Mouse (Mus musculus): ENCODE measurements around the gene Aes. TPM values are rescaled to one million over a fixed set of nuclear protein-coding genes. Genes with fewer than 3 reads are reported as not detected.

Gene Aes
- polyA plus RNA-seq, 1 experiment: 639 TPM

GRCm38 (mm10) chr10:81536734-81537133, 22.6 kb upstream of the Aes start:
- Histone ChIP-seq H3K4me2 (ENCODE audit: low read depth) (no peak overlapping the region), H3ac (ENCODE audit: control insufficient read depth, insufficient read length) (no peak overlapping the region), H3K4me3 (no peak overlapping the region), H3K27me3 (ENCODE audit: control insufficient read depth, insufficient read depth, insufficient read length) (no peaks in the 10 kb centered on the region), H3K36me3 (ENCODE audit: control insufficient read depth, insufficient read depth) (no peaks in the 10 kb centered on the region), H3K79me2 (ENCODE audit: control insufficient read depth, insufficient read depth) (peaks cover 47% of the 10 kb centered on the region)
- no peak for TF ChIP-seq TCF3 (IDR thresholded peaks at IDR 0.05; ENCODE audit: insufficient read length, low read depth)

DNA sequence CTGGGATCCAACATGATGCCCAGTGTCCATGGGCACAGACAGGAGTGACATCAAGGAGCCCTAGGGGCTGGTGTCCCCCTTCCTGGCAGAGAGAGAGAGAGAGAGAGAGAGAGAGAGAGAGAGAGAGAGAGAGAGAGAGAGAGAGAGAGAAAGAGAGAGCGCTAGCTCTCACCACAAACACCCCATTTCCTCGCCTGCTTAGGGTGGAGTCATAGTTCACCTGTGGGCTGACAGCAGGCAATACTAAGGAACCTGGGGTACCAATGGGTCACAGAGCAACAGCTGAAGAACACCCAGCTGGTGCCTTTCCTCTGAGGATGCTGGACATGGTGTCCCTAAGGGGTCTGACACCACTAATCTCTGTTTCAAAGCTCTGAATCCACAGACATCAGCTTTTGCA, 21.9 kb upstream of the Aes start:
- no peak overlapping the region for H3K4me3 ChIP-seq
- H3K36me3 ChIP-seq (ENCODE audit: control insufficient read depth, insufficient read depth): no peaks in the 10 kb centered on the region
- TF ChIP-seq MYOG (IDR thresholded peaks at IDR 0.05; ENCODE audit: control insufficient read depth in 1 of 3, insufficient read depth in 1 of 3, insufficient read length in 2 of 3, low read depth in 2 of 3) (no peak), POLR2A (IDR thresholded peaks at IDR 0.05; ENCODE audit: insufficient read length, low read depth) (no peak), REST (IDR thresholded peaks at IDR 0.05; ENCODE audit: insufficient read depth, insufficient read length) (no peak), POLR2AphosphoS2 (IDR thresholded peaks at IDR 0.05; ENCODE audit: insufficient read length, low read depth) (no peak), SRF (IDR thresholded peaks at IDR 0.05; ENCODE audit: control insufficient read depth, insufficient read length, low read depth) (no peak), CEBPB (IDR thresholded peaks at IDR 0.05; ENCODE audit: insufficient read depth, poor library complexity, severe bottlenecking) (no peak), MYOD1 (IDR thresholded peaks at IDR 0.05; ENCODE audit: control insufficient read depth in 1 of 3, insufficient read length in 2 of 3, low read depth in 2 of 3) (no peak), TCF3 (IDR thresholded peaks at IDR 0.05; ENCODE audit: insufficient read length, low read depth) (no peak), E2F4 (IDR thresholded peaks at IDR 0.05; ENCODE audit: insufficient read depth) (no peak), USF1 (IDR thresholded peaks at IDR 0.05; ENCODE audit: low read depth) (no peak), TCF12 (IDR thresholded peaks at IDR 0.05; ENCODE audit: insufficient read depth, poor library complexity, severe bottlenecking) (no peak), MAX (IDR thresholded peaks at IDR 0.05; ENCODE audit: low read depth) (no peak)
- no peak overlapping the region for H3ac ChIP-seq (ENCODE audit: control insufficient read depth, insufficient read length)
- no peak overlapping the region for H3K4me2 ChIP-seq (ENCODE audit: low read depth)
- peaks cover 54% of the 10 kb centered on the region for H3K79me2 ChIP-seq (ENCODE audit: control insufficient read depth, insufficient read depth)
- no peaks in the 10 kb centered on the region for H3K27me3 ChIP-seq (ENCODE audit: control insufficient read depth, insufficient read depth, insufficient read length)

DNA sequence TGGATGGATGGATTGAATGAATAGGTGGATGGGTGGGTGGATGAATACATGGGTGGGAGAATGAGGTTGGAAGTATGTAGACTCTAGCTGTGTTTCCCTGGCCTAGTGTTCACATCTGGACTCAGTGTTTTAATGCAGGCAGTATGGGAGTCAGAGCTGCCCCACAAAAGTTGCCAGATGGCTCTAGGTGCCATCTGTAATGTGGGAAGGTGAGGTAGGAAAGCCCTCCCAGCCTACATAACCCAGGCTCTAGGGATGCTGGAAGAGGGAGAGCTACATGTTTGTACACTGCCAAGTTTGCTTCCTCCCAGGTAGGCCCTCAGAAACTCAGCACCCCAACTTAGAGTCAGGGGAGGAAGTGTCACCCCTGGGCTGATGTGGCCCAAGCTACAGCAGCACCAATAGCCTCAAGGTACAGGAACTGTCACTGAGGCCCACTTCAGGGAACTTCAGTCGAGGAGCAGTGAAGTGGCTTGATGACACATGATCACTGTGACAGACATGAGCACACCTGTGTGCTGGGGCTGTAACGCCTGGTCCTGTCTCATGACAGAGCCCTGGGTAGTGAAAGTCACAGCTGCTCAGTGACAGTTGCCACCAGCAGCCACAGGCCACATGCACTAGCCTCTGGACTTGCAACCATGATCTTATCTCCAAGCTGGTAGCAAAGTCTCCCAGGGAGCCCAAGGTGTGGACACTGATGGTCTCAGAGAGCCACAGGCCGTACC, 20.8 kb upstream of the Aes start:
- Histone ChIP-seq H3K36me3 (ENCODE audit: control insufficient read depth, insufficient read depth) (no peaks in the 10 kb centered on the region), H3ac (ENCODE audit: control insufficient read depth, insufficient read length) (no peak overlapping the region), H3K27me3 (ENCODE audit: control insufficient read depth, insufficient read depth, insufficient read length) (no peaks in the 10 kb centered on the region), H3K4me3 (no peak overlapping the region), H3K4me2 (ENCODE audit: low read depth) (no peak overlapping the region), H3K79me2 (ENCODE audit: control insufficient read depth, insufficient read depth) (peaks cover 65% of the 10 kb centered on the region)
- no peak for TF ChIP-seq SRF (IDR thresholded peaks at IDR 0.05; ENCODE audit: control insufficient read depth, insufficient read length, low read depth)
- TF ChIP-seq CEBPB (IDR thresholded peaks at IDR 0.05; ENCODE audit: insufficient read depth, poor library complexity, severe bottlenecking): no peak
- peak; percentile 15 for TF ChIP-seq TCF3 (IDR thresholded peaks at IDR 0.05; ENCODE audit: insufficient read length, low read depth)
- no peak for TF ChIP-seq E2F4 (IDR thresholded peaks at IDR 0.05; ENCODE audit: insufficient read depth)
- TF ChIP-seq MAX (IDR thresholded peaks at IDR 0.05; ENCODE audit: low read depth): no peak
- TF ChIP-seq POLR2AphosphoS2 (IDR thresholded peaks at IDR 0.05; ENCODE audit: insufficient read length, low read depth): no peak
- no peak for TF ChIP-seq POLR2A (IDR thresholded peaks at IDR 0.05; ENCODE audit: insufficient read length, low read depth)
- TF ChIP-seq MYOG (IDR thresholded peaks at IDR 0.05; ENCODE audit: control insufficient read depth in 1 of 3, insufficient read depth in 1 of 3, insufficient read length in 2 of 3, low read depth in 2 of 3): peak in 1 of 3 experiments; percentile 72
- no peak for TF ChIP-seq USF1 (IDR thresholded peaks at IDR 0.05; ENCODE audit: low read depth)
- TF ChIP-seq REST (IDR thresholded peaks at IDR 0.05; ENCODE audit: insufficient read depth, insufficient read length): no peak
- peak in 2 of 3 experiments; percentile 6 to 35 for TF ChIP-seq MYOD1 (IDR thresholded peaks at IDR 0.05; ENCODE audit: control insufficient read depth in 1 of 3, insufficient read length in 2 of 3, low read depth in 2 of 3)

DNA sequence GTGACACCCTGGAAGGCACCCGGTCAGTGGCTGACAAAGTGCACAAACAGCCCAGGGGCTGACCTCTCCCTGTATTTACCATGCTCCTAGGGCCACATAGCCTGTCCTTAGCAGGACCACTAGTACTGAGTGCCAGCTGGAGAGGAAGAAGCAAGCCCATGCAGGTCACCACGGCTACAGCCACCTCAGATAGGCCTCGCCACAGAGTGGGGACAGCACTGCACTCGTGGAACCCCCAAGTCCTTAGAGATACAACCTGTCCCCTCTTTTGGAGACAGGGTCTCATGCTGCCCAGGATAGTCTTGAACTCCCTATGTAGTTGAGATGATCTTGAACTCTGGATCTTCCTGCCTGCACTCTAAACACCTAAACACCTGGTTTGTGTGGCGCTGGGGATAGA, 17.9 kb upstream of the Aes start:
- no peak for TF ChIP-seq REST (IDR thresholded peaks at IDR 0.05; ENCODE audit: insufficient read depth, insufficient read length)
- TF ChIP-seq POLR2AphosphoS2 (IDR thresholded peaks at IDR 0.05; ENCODE audit: insufficient read length, low read depth): no peak
- no peak for TF ChIP-seq POLR2A (IDR thresholded peaks at IDR 0.05; ENCODE audit: insufficient read length, low read depth)
- no peak for TF ChIP-seq MYOD1 (IDR thresholded peaks at IDR 0.05; ENCODE audit: control insufficient read depth in 1 of 3, insufficient read length in 2 of 3, low read depth in 2 of 3)
- no peak for TF ChIP-seq SRF (IDR thresholded peaks at IDR 0.05; ENCODE audit: control insufficient read depth, insufficient read length, low read depth)
- Histone ChIP-seq H3K27me3 (ENCODE audit: control insufficient read depth, insufficient read depth, insufficient read length) (no peaks in the 10 kb centered on the region), H3ac (ENCODE audit: control insufficient read depth, insufficient read length) (no peak overlapping the region), H3K4me2 (ENCODE audit: low read depth) (peak overlapping the region; percentile 34), H3K4me3 (no peak overlapping the region), H3K36me3 (ENCODE audit: control insufficient read depth, insufficient read depth) (no peaks in the 10 kb centered on the region), H3K79me2 (ENCODE audit: control insufficient read depth, insufficient read depth) (peaks cover 71% of the 10 kb centered on the region)

DNA sequence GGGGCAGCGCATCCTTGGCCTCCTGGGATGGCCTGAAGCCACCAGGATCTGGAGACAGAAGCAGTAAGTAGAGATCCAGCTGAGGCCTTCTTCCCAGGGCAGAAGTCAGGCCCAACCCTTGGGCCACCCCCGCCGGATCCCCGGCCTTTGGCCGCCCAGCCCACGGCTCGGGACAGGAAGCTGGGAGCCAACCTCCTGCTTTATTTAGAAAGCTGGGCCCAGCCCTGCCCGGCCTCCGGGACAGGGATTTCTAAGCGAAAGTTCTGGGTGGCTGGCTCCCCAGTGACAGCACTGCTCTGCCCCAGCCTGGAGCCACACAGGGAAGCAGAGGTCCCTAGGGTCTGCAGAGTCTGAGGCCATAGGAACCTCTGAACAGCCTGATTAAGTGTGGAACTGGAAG, 17.5 kb upstream of the Aes start:
- Histone ChIP-seq H3ac (ENCODE audit: control insufficient read depth, insufficient read length) (no peak overlapping the region), H3K36me3 (ENCODE audit: control insufficient read depth, insufficient read depth) (no peaks in the 10 kb centered on the region), H3K79me2 (ENCODE audit: control insufficient read depth, insufficient read depth) (peaks cover 66% of the 10 kb centered on the region), H3K4me3 (no peak overlapping the region), H3K4me2 (ENCODE audit: low read depth) (peak overlapping the region; percentile 52), H3K27me3 (ENCODE audit: control insufficient read depth, insufficient read depth, insufficient read length) (no peaks in the 10 kb centered on the region)
- TF ChIP-seq TCF12 (IDR thresholded peaks at IDR 0.05; ENCODE audit: insufficient read depth, poor library complexity, severe bottlenecking): no peak
- TF ChIP-seq CEBPB (IDR thresholded peaks at IDR 0.05; ENCODE audit: insufficient read depth, poor library complexity, severe bottlenecking): no peak
